Mouse (Mus musculus) MEL (cell line): ENCODE measurements at regions not wholly inside any gene's neighbourhood (a gene's known extent, or its start where the extent isn't known, plus 50 kb on each side); places are given as distances from the start of the nearest gene placed in this dataset.

ENCODE experiments used
- CTCF ChIP-seq, 3 experiments: IDR thresholded peaks in 2 of 3; conservative IDR thresholded peaks in 1 of 3; 2 replicates each; pipeline ENCODE4 v1.5.1; 2011 to 2012; ENCODE audit warnings: low read length in 3 of 3, low read depth in 2 of 3, mild to moderate bottlenecking in 2 of 3, improper control_type of control experiment in 1 of 3, inconsistent platforms in 1 of 3, mixed read lengths in 1 of 3, moderate library complexity in 1 of 3; ENCODE audit not compliant: control insufficient read depth in 1 of 3, insufficient read depth in 1 of 3, poor library complexity in 1 of 3, severe bottlenecking in 1 of 3
- GATA1 ChIP-seq: IDR thresholded peaks from 2 replicates; pipeline ENCODE4 v1.6.1; 2011; ENCODE audit warnings: low read depth, low read length, improper control_type of control experiment
- MAFK ChIP-seq: IDR thresholded peaks from 2 replicates; pipeline ENCODE4 v1.6.1; 2011; ENCODE audit warnings: low read depth, mild to moderate bottlenecking, low read length, improper control_type of control experiment, borderline replicate concordance
- MAX ChIP-seq: IDR thresholded peaks from 2 replicates; pipeline ENCODE4 v1.6.1; 2011; ENCODE audit warnings: low read length, improper control_type of control experiment
- MYC ChIP-seq: IDR thresholded peaks from 2 replicates; pipeline ENCODE4 v1.6.1; 2011; ENCODE audit warnings: low read depth, mild to moderate bottlenecking, low read length, improper control_type of control experiment, moderate library complexity
- POLR2A ChIP-seq, 2 experiments: IDR thresholded peaks; 2 replicates each; pipeline ENCODE4 v1.6.1; 2011 to 2012; ENCODE audit warnings: low read length in 2 of 2, mild to moderate bottlenecking in 2 of 2, control low read depth in 1 of 2, improper control_type of control experiment in 1 of 2, low read depth in 1 of 2, moderate library complexity in 1 of 2; ENCODE audit not compliant: control insufficient read depth in 1 of 2, insufficient read depth in 1 of 2, poor library complexity in 1 of 2
- POLR2AphosphoS5 ChIP-seq: IDR thresholded peaks from 2 replicates; pipeline ENCODE4 v1.6.1; 2012; ENCODE audit warnings: low read depth, borderline replicate concordance, mild to moderate bottlenecking, inconsistent platforms, low read length, moderate library complexity, mixed read lengths
- TAL1 ChIP-seq: IDR thresholded peaks from 2 replicates; pipeline ENCODE4 v1.6.1; 2012; ENCODE audit warnings: mild to moderate bottlenecking, inconsistent platforms, low read length, moderate library complexity, mixed read lengths
- USF1 ChIP-seq: IDR thresholded peaks from 2 replicates; pipeline ENCODE4 v1.6.1; 2014; ENCODE audit warnings: low read depth, mild to moderate bottlenecking, inconsistent platforms, low read length, improper control_type of control experiment, moderate library complexity
- ZNF384 ChIP-seq: IDR thresholded peaks from 2 replicates; pipeline ENCODE4 v1.6.1; 2012; ENCODE audit warnings: low read depth, mild to moderate bottlenecking, inconsistent platforms, low read length, improper control_type of control experiment

DNA sequence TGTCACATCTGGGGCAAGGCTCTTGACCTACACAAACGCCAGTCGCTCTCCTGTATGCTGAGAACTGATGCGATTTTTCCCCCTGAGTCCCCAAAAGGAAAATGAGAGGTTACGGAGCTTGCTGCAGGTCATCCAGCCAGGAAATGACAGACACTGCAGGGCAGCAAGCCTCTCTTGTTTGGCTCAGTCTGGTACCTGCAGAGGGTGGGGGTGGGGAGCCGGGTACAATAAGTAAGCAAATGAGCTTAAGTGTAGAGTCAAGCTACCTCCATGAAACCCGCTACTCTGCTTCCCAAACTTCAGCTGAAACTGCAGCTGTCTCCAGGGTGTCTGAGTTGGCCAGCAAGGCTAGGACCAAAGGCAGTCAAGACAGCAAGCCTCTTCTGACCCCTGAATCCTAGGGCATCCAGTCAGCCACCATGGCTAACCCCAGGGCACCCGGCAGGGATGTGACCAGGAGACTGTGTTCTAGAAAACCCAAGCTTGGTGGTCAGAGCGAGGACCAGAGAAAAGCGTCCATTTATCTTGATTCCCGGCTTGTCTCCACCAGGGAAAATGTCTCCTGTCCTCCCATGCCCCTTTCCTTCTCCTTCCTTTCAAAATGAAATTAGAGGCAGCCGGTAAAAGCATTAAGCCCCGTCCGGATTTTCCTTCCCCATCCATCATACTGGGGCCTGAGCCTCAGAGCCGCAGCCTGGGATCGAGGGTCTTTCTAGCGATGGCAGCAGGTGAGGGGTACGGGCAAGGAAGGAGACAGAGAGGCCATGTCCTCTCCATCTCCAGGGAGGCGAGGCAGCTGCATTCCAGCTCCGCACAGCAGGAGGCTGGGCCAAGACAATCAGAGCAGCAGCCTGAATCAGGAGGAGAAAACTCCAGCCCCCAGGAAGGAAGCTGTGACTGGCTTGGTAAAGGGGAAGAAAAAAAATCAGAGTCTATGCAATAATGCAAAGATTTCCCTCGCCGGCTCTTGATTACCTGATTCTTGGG, 100.2 kb upstream of the Rpl38 start:
- TF ChIP-seq POLR2A (IDR thresholded peaks at IDR 0.05; ENCODE audit: control insufficient read depth in 1 of 2, insufficient read depth in 1 of 2, low read depth in 1 of 2, low read length in 2 of 2, poor library complexity in 1 of 2): no peak
- TF ChIP-seq TAL1: no peak
- TF ChIP-seq POLR2AphosphoS5: no peak
- TF ChIP-seq MYC: no peak
- no peak for TF ChIP-seq MAFK
- no peak for TF ChIP-seq ZNF384
- no peak for TF ChIP-seq CTCF (IDR thresholded peaks at IDR 0.05 in 2 of 3, conservative IDR thresholded peaks at IDR 0.05 in 1 of 3; ENCODE audit: control insufficient read depth in 1 of 3, insufficient read depth in 1 of 3, low read depth in 2 of 3, low read length in 3 of 3, poor library complexity in 1 of 3, severe bottlenecking in 1 of 3)
- no peak for TF ChIP-seq MAX
- TF ChIP-seq USF1: no peak
- TF ChIP-seq GATA1: no peak
